Mouse (Mus musculus) E14TG2a.4 (cell line): ENCODE data around the gene Dhx37.

Experiments
- H3K27me3 ChIP-seq: 2 replicates; pipeline ENCODE4 v1.6.1; 2014; ENCODE audit warnings: low read length, control low read depth; ENCODE audit not compliant: insufficient read depth
- H3K36me3 ChIP-seq: 2 replicates; pipeline ENCODE4 v1.6.1; 2014; ENCODE audit warnings: low read length, control low read depth; ENCODE audit not compliant: insufficient read depth
- H3K4me1 ChIP-seq: replicated peaks from 2 replicates; pipeline ENCODE4 v1.6.1; 2014; ENCODE audit warnings: low read depth, low read length, control low read depth
- H3K4me3 ChIP-seq: replicated peaks from 2 replicates; pipeline ENCODE4 v1.5.1; 2014; ENCODE audit warnings: mild to moderate bottlenecking, low read length
- H3K9me3 ChIP-seq: 2 replicates; pipeline ENCODE4 v1.6.1; 2014; ENCODE audit warnings: low read length, control low read depth
- CTCF ChIP-seq: conservative IDR thresholded peaks from 2 replicates; pipeline ENCODE4 v1.5.1; 2014; ENCODE audit warnings: low read length
- NANOG ChIP-seq: IDR thresholded peaks from 2 replicates; pipeline ENCODE4 v1.6.1; 2014; ENCODE audit warnings: borderline replicate concordance, low read length, mixed read lengths
- POU5F1 ChIP-seq: IDR thresholded peaks from 2 replicates; pipeline ENCODE4 v1.6.1; 2014; ENCODE audit warnings: low read length, borderline replicate concordance

The Dhx37 gene

DNA sequence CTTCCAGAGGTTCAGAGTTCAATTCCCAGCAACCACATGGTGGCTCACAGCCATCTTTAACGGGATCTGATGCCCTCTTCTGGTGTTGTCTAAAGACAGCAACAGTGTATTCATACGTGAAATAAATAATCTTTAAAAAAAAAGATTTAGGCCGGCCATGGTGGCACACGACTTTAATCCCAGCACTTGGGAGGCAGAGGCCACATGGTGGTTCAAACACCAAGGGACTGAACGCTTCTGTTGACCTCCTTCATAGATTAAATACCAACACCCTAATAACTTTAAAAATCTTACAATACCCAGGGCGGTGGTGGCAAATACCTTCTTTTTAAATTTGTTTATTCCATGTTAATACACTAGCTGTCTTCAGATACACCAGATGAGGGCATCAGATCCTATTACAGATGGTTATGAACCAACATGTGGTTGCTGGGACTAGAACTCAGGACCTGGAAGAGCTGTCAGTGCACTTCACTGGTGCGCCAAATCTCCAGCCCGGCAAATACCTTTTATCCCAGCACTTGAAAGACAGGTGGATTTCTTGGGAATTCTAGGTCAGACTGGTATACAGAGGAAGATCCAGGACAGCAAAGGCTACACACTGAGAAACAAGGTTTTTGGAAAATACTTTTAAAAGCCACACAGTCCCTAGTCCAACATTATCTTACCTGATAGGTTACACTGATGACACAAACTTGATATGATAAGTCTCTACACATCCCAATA lies 48.5 kb downstream of the Dhx37 start:
- Histone ChIP-seq H3K9me3 (peaks cover 28% of the 10 kb centered on the region), H3K4me3 (no peak overlapping the region), H3K27me3 (no peaks in the 10 kb centered on the region), H3K36me3 (peaks cover 42% of the 10 kb centered on the region), H3K4me1 (peaks cover 10% of the 10 kb centered on the region)
- TF ChIP-seq POU5F1: no peak
- no peak for TF ChIP-seq CTCF
- TF ChIP-seq NANOG: no peak

GRCm38 (mm10) chr5:125384512-125385214 lies 49.3 kb downstream of the Dhx37 start:
- Histone ChIP-seq H3K9me3 (peaks cover 28% of the 10 kb centered on the region), H3K27me3 (no peaks in the 10 kb centered on the region), H3K36me3 (peaks cover 42% of the 10 kb centered on the region), H3K4me3 (no peak overlapping the region), H3K4me1 (peaks cover 6% of the 10 kb centered on the region; the same call in 1 of the 2 replicates)
- no peak for TF ChIP-seq NANOG
- TF ChIP-seq CTCF: no peak
- TF ChIP-seq POU5F1: no peak

DNA sequence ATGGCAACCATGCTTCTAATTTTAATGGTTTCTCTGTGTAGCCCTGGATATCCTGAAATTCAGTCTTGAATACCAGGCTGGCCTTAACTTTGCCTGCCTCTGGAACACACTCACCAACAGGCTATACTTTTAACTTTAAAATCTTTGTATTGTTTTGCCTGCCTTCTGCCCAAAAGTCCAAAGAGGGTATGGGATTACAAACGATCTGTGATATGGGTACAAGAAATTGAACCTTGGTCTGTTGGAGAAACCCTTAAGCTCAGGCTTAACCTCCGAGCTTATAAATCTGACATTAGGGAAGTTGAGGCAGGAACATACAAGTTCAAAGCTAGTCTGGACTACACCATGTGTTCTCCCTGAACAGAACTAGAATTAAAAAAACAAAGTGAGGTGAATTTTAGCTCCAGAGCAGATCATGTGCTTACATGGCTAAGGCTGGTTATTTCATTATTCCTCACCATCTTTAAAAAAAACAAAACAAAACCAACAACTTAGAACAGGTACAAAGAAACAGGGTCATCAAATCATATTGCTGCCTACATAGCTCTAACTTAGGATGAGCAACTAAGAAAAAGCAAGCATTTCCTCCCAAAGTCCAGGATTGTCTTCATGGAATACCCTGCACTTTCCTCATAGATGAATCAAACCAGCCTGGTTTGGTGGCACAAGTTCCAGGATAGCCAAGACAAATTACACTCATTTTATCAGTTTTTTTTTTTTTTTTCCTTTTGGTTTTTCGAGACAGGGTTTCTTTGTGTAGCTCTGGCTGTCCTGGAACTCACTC lies 50.1 kb downstream of the Dhx37 start:
- Histone ChIP-seq H3K9me3 (peaks cover 23% of the 10 kb centered on the region), H3K36me3 (peaks cover 40% of the 10 kb centered on the region), H3K4me1 (peaks cover 6% of the 10 kb centered on the region; the same call in 1 of the 2 replicates), H3K4me3 (no peak overlapping the region), H3K27me3 (no peaks in the 10 kb centered on the region)
- no peak for TF ChIP-seq CTCF
- no peak for TF ChIP-seq POU5F1
- TF ChIP-seq NANOG: no peak

GRCm38 (mm10) chr5:125382673-125383558 lies 51.0 kb downstream of the Dhx37 start:
- no peak for TF ChIP-seq NANOG
- no peak for TF ChIP-seq POU5F1
- TF ChIP-seq CTCF: peak; percentile 57
- Histone ChIP-seq H3K27me3 (no peaks in the 10 kb centered on the region), H3K9me3 (peaks cover 14% of the 10 kb centered on the region), H3K4me1 (no peaks in the 10 kb centered on the region), H3K4me3 (no peak overlapping the region), H3K36me3 (peaks cover 31% of the 10 kb centered on the region)

DNA sequence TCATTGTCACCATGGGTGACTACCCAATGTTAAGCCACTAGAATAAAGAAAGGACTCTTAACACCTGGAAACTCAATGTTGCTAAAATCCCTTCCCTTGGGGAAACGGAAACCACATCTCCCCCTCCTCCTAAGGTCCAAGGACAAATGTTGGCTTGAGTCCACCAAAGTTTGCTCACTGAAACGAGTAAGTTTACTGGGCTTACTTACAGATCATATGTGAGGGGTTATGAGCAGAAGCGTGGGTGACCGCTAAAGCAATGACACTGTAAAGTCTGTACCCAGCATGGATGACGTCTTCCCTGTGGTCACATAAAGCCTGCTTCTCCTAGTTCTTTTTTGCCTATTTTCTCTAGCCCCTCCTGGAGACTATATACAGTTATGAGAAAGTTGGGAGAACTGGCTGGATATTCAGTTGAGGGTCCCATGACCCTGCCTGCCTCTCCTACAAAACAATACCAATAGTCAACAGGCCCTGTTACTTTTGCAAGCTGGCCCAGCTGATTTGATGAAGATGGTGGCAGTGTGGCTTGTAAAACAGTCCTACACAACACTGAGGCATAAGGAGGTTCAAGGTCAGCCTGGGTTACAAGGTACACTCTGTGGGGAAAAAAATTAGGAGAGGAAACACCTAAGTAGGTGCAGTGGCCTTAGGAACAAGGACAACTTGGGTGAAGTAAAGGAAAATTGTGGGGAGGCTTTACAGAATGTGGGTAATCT lies 51.8 kb downstream of the Dhx37 start:
- H3K36me3 ChIP-seq: peaks cover 31% of the 10 kb centered on the region
- peaks cover 14% of the 10 kb centered on the region for H3K9me3 ChIP-seq
- H3K4me1 ChIP-seq: no peaks in the 10 kb centered on the region
- TF ChIP-seq NANOG: no peak
- no peak for TF ChIP-seq POU5F1
- H3K27me3 ChIP-seq: no peaks in the 10 kb centered on the region; the same call in 1 of the 2 replicates
- no peak overlapping the region for H3K4me3 ChIP-seq

DNA sequence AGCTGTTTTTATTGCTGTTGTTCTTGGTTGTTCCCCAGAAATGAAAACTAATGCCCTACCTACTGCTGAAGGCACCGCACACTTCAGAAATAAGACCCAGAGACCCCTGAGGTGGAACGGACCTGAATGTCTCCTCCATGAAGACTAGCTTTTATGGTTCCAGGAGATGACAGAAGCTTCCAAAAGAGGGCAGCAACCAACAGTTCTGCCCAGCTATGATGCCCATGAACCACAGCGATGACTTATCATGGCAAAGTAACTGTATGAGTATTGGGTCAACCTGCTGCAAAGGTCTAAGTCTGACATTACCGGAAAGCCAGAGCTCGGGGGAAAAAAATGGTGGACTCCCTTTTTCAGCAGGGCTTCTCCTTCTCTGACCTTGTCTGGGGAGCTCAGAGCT lies 55.0 kb downstream of the Dhx37 start:
- no peak overlapping the region for H3K4me3 ChIP-seq
- no peaks in the 10 kb centered on the region; the same call in 1 of the 2 replicates for H3K27me3 ChIP-seq
- TF ChIP-seq POU5F1 (no peak), NANOG (no peak), CTCF (no peak)
- H3K36me3 ChIP-seq: peaks cover 10% of the 10 kb centered on the region
- peaks cover 14% of the 10 kb centered on the region for H3K9me3 ChIP-seq
- no peaks in the 10 kb centered on the region for H3K4me1 ChIP-seq

DNA sequence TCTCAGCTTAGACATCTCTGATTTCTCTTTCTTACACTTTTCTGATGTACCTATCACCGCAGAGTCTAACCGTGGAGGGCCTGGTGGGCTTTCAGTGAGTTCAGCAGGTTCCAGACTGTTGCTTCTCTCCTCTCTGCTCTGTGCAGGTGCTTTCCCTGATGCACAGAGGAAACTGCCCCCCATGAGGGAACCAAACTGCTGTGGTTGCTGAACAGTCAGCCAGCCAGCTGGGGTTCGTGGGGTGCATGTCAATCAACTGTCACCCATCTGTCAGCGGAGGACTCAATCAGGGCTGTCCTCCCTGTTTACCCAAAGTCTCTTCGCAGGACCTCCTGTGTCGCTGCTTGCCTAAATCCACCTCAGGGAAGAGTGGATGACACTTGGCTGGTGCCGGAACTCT lies 56.7 kb downstream of the Dhx37 start:
- Histone ChIP-seq H3K4me1 (no peaks in the 10 kb centered on the region), H3K9me3 (peaks cover 23% of the 10 kb centered on the region), H3K27me3 (no peaks in the 10 kb centered on the region; the same call in 1 of the 2 replicates), H3K4me3 (no peak overlapping the region), H3K36me3 (no peaks in the 10 kb centered on the region)
- TF ChIP-seq CTCF (no peak), NANOG (no peak), POU5F1 (no peak)

DNA sequence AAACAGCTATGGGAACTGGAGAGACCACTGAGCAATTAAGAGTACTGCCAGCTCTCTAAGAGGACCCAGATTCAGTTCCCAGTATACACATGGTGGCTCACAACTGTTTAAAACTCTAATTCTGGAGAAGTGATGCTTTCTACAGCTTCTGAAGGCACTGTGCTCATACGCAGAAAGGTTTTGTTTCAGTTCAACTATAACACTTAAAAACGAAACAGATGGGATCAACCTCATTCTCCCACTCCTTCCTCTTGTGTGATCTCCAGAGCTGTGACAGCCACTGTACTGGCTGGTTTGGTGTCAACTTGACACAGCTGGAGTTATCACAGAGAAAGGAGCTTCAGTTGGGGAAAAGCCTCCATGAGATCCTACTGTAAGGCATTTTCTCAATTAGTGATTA lies 58.0 kb downstream of the Dhx37 start:
- peaks cover 23% of the 10 kb centered on the region for H3K9me3 ChIP-seq

More for the DNA sequence above, 58.0 kb downstream of the Dhx37 start:
- TF ChIP-seq NANOG (no peak), POU5F1 (no peak), CTCF (no peak)
- Histone ChIP-seq H3K36me3 (no peaks in the 10 kb centered on the region), H3K27me3 (no peaks in the 10 kb centered on the region; the same call in 1 of the 2 replicates), H3K4me1 (peaks cover 3% of the 10 kb centered on the region; the same call in 1 of the 2 replicates), H3K4me3 (no peak overlapping the region)
